Comparison of ENCODE assay signal across 24 mouse cellular contexts in genomic region chr6:61931622-61932021, GRCm38 (mm10).
"Had no signal": no experiment of that assay in that cellular context is flagged by ENCODE, and none has a peak within 500 bp of the region (broad histone marks: within the 10 kb centered on the region; RNA-seq: fewer than 3 reads in every experiment).

No protein-coding gene starts in this region.

- DNase-seq: gastrocnemius, adult 2 months; gastrocnemius, postnatal 10 days; gastrocnemius, postnatal 25 days; heart, adult 18-20 months; heart, postnatal 10 days; heart, postnatal 4 days; kidney, adult 11 months; kidney, adult 2 months; kidney, postnatal 14 days; kidney, postnatal 36 days; layer of hippocampus, adult 9-11 months; layer of hippocampus, postnatal 36 days; left cerebral cortex, postnatal 4 days had no signal

- H3K36me3 ChIP-seq: heart, embryonic 10.5 days; heart, embryonic 12.5 days; hindbrain, embryonic 10.5 days; hindbrain, embryonic 13.5 days; hindbrain, embryonic 15.5 days; kidney, embryonic 15.5 days; limb, embryonic 13.5 days; limb, embryonic 15.5 days had no signal

- H3K27ac ChIP-seq: gastrocnemius, adult 2 months; heart, embryonic 10.5 days; hindbrain, embryonic 10.5 days; hindbrain, embryonic 13.5 days; hindbrain, embryonic 15.5 days; hindbrain, postnatal 0 days; kidney, embryonic 15.5 days; kidney, postnatal 0 days; limb, embryonic 13.5 days; limb, embryonic 15.5 days had no signal

- H3K27me3 ChIP-seq: heart, embryonic 12.5 days; hindbrain, embryonic 13.5 days; hindbrain, embryonic 15.5 days; kidney, embryonic 15.5 days; limb, embryonic 13.5 days; limb, embryonic 15.5 days had no signal

- H3K9ac ChIP-seq: heart, embryonic 12.5 days; hindbrain, embryonic 13.5 days; hindbrain, embryonic 15.5 days; kidney, embryonic 15.5 days; limb, embryonic 13.5 days; limb, embryonic 15.5 days had no signal

- H3K9me3 ChIP-seq: heart, embryonic 10.5 days; heart, embryonic 12.5 days; hindbrain, embryonic 10.5 days; hindbrain, embryonic 13.5 days; hindbrain, embryonic 15.5 days; kidney, embryonic 15.5 days; limb, embryonic 13.5 days; limb, embryonic 15.5 days had no signal

- H3K4me1 ChIP-seq: heart, embryonic 10.5 days; heart, embryonic 12.5 days; hindbrain, embryonic 10.5 days; hindbrain, embryonic 13.5 days; hindbrain, embryonic 15.5 days; kidney, embryonic 15.5 days; limb, embryonic 13.5 days; limb, embryonic 15.5 days had no signal

- H3K4me2 ChIP-seq: heart, embryonic 12.5 days; hindbrain, embryonic 13.5 days; hindbrain, embryonic 15.5 days; kidney, embryonic 15.5 days; limb, embryonic 13.5 days; limb, embryonic 15.5 days had no signal

- H3K4me3 ChIP-seq: gastrocnemius, adult 2 months; heart, embryonic 10.5 days; heart, embryonic 12.5 days; hindbrain, embryonic 10.5 days; hindbrain, embryonic 13.5 days; hindbrain, embryonic 15.5 days; kidney, embryonic 15.5 days; limb, embryonic 13.5 days; limb, embryonic 15.5 days had no signal

- ATAC-seq: hindbrain, postnatal 0 days; intestine, embryonic 16.5 days had no signal
